Mouse (Mus musculus) stomach, postnatal 0 days (tissue): ENCODE data around the gene Prkcb.

Source experiments
- CTCF ChIP-seq: IDR thresholded peaks from 2 replicates; pipeline ENCODE4 v1.5.1; 2016; ENCODE audit warnings: antibody characterized with exemption, low read depth, mild to moderate bottlenecking, moderate library complexity
- EP300 ChIP-seq: optimal IDR thresholded peaks from 2 replicates; pipeline ENCODE3; 2016; ENCODE audit warnings: antibody characterized with exemption

GRCm38 (mm10) chr7:122370488-122370887, 81.9 kb downstream of the Prkcb start:
- TF ChIP-seq CTCF: no peak
- no peak for TF ChIP-seq EP300
